Mouse (Mus musculus) lung, postnatal 0 days (tissue): ENCODE measurements at regions not wholly inside any gene's neighbourhood (a gene's known extent, or its start where the extent isn't known, plus 50 kb on each side); places are given as distances from the start of the nearest gene placed in this dataset.

ENCODE experiments used
- ATAC-seq: fragments of 200-750 bp; cut with Nextera tagmentation; 2 replicates; pipeline ENCODE4 v1.8.0; 2017; ENCODE audit warnings: moderate library complexity
- DNase-seq: peaks from one replicate; pipeline ENCODE4 v3.0.0-alpha.2; 2016; ENCODE audit warnings: low spot score
- H3K27ac ChIP-seq: fragments of 300-500 bp; sonication (generic); 2 replicates; pipeline ENCODE4 v1.5.1; 2014; ENCODE audit warnings: antibody characterized with exemption, mild to moderate bottlenecking, low read length, mixed read lengths
- H3K27me3 ChIP-seq: fragments of 300-500 bp; sonication (generic); replicated peaks from 2 replicates; pipeline ENCODE4 v1.6.1; 2014; ENCODE audit warnings: low read length, mixed read lengths; ENCODE audit not compliant: insufficient read depth
- H3K36me3 ChIP-seq: fragments of 300-500 bp; sonication (generic); 2 replicates; pipeline ENCODE4 v1.6.1; 2014; ENCODE audit warnings: low read length, mixed read lengths; ENCODE audit not compliant: insufficient read depth
- H3K4me1 ChIP-seq: fragments of 300-500 bp; sonication (generic); 2 replicates; pipeline ENCODE4 v1.6.1; 2014; ENCODE audit warnings: antibody characterized with exemption, low read depth, low read length, mixed read lengths; ENCODE audit not compliant: insufficient read depth
- H3K4me2 ChIP-seq: fragments of 300-500 bp; sonication (generic); replicated peaks from 2 replicates; pipeline ENCODE4 v1.6.1; 2014; ENCODE audit warnings: low read depth, mild to moderate bottlenecking, low read length, moderate library complexity, mixed read lengths
- H3K4me3 ChIP-seq: fragments of 300-500 bp; sonication (generic); 2 replicates; pipeline ENCODE4 v1.5.1; 2014; ENCODE audit warnings: low read depth, low read length
- H3K9ac ChIP-seq: fragments of 300-500 bp; sonication (generic); replicated peaks from 2 replicates; pipeline ENCODE4 v1.6.1; 2014; ENCODE audit warnings: low read depth, mild to moderate bottlenecking
- H3K9me3 ChIP-seq: fragments of 300-500 bp; sonication (generic); 2 replicates; pipeline ENCODE4 v1.6.1; 2016; ENCODE audit warnings: low read length, mixed read lengths
- CTCF ChIP-seq: IDR thresholded peaks from 2 replicates; pipeline ENCODE4 v1.5.1; 2016; ENCODE audit warnings: antibody characterized with exemption, mild to moderate bottlenecking
- EP300 ChIP-seq: IDR thresholded peaks from 2 replicates; pipeline ENCODE4 v1.6.1; 2016; ENCODE audit warnings: antibody characterized with exemption, mild to moderate bottlenecking, control low read depth
- WGBS: fragments of 180-500 bp; shearing (Covaris S2); extraction: QIAGEN DNeasy Blood & Tissue Kit; methylation state at CpG from one replicate; pipeline ENCODE4 v1.1.7; 2014; 5-methylcytosine and 5-hydroxymethylcytosine counted together

GRCm38 (mm10) chr11:17647441-17647840 lies 306.2 kb downstream of the Etaa1 start:
- Histone ChIP-seq H3K27me3 (no peaks in the 10 kb centered on the region), H3K27ac (no peak overlapping the region), H3K4me1 (no peaks in the 10 kb centered on the region), H3K9me3 (no peaks in the 10 kb centered on the region), H3K36me3 (no peaks in the 10 kb centered on the region), H3K4me2 (no peak overlapping the region), H3K4me3 (no peak overlapping the region), H3K9ac (no peak overlapping the region)
- no peak for DNase-seq
- TF ChIP-seq EP300 (no peak), CTCF (no peak)
- no peak for ATAC-seq

- no peaks in the 10 kb centered on the region for H3K36me3 ChIP-seq
- no peak overlapping the region for H3K4me3 ChIP-seq
- H3K9ac ChIP-seq: no peak overlapping the region
- no peak overlapping the region for H3K4me2 ChIP-seq
- no peak for ATAC-seq
- no peaks in the 10 kb centered on the region for H3K9me3 ChIP-seq
- H3K27me3 ChIP-seq: no peaks in the 10 kb centered on the region
- 57% methylated on average over 4 of the region's 4 CpGs for WGBS
- no peaks in the 10 kb centered on the region for H3K4me1 ChIP-seq
- TF ChIP-seq CTCF (no peak), EP300 (no peak)
- H3K27ac ChIP-seq: no peak overlapping the region
- no peak for DNase-seq
Measured at GRCm38 (mm10) chr11:17651389-17652156, 302.1 kb downstream of the Etaa1 start.

- DNase-seq: no peak
- TF ChIP-seq EP300: no peak
- TF ChIP-seq CTCF: no peak
- H3K9ac ChIP-seq: no peak overlapping the region
- H3K4me3 ChIP-seq: no peak overlapping the region
- H3K4me1 ChIP-seq: no peaks in the 10 kb centered on the region
- H3K36me3 ChIP-seq: no peaks in the 10 kb centered on the region
- H3K27ac ChIP-seq: no peak overlapping the region
- 76% methylated on average over 2 of the region's 2 CpGs for WGBS
- no peaks in the 10 kb centered on the region for H3K27me3 ChIP-seq
- no peak overlapping the region for H3K4me2 ChIP-seq
- ATAC-seq: no peak
- H3K9me3 ChIP-seq: no peaks in the 10 kb centered on the region
Measured at GRCm38 (mm10) chr11:17655840-17656239, 297.8 kb downstream of the Etaa1 start.

- ATAC-seq (no peak), DNase-seq (no peak)
- no peak for TF ChIP-seq CTCF
- no peak for TF ChIP-seq EP300
- Histone ChIP-seq H3K27ac (no peak overlapping the region), H3K27me3 (no peaks in the 10 kb centered on the region), H3K9me3 (no peaks in the 10 kb centered on the region), H3K36me3 (no peaks in the 10 kb centered on the region), H3K4me1 (no peaks in the 10 kb centered on the region), H3K9ac (no peak overlapping the region), H3K4me3 (no peak overlapping the region), H3K4me2 (no peak overlapping the region)
- WGBS: 93% methylated on average over 3 of the region's 3 CpGs
Measured at GRCm38 (mm10) chr11:17657720-17658119, 296.0 kb downstream of the Etaa1 start.

DNA sequence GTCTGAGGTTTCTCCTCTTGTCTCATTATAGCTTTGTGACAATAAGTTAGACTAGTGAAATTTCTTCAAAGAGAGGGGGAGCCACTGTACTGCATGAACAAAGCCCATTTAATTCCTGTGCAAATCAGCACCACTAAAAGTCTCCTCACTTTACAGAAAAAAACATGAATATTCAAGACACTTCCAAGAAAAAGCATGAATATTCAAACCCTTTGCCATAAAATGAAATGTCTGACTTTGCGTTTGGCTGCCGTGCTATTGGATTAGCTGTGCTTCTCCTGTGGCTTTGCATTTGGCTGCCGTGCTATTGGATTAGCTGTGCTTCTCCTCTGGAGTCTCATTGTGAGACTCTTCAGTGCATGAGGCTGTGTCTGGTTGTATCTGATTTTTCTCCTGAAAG lies 295.4 kb downstream of the Etaa1 start:
- no peaks in the 10 kb centered on the region for H3K36me3 ChIP-seq
- no peak overlapping the region for H3K9ac ChIP-seq
- ATAC-seq (no peak), DNase-seq (no peak)
- H3K4me1 ChIP-seq: no peaks in the 10 kb centered on the region
- no peak overlapping the region for H3K27ac ChIP-seq
- TF ChIP-seq EP300 (no peak), CTCF (no peak)
- H3K4me3 ChIP-seq: no peak overlapping the region
- WGBS: 96% methylated on average over 3 of the region's 3 CpGs
- no peak overlapping the region for H3K4me2 ChIP-seq
- no peaks in the 10 kb centered on the region for H3K9me3 ChIP-seq
- no peaks in the 10 kb centered on the region for H3K27me3 ChIP-seq

GRCm38 (mm10) chr11:17658717-17659116 lies 295.0 kb downstream of the Etaa1 start:
- no peaks in the 10 kb centered on the region for H3K4me1 ChIP-seq
- H3K27ac ChIP-seq: no peak overlapping the region
- no peaks in the 10 kb centered on the region for H3K27me3 ChIP-seq
- no peak overlapping the region for H3K9ac ChIP-seq
- H3K9me3 ChIP-seq: no peaks in the 10 kb centered on the region
- WGBS: 85% methylated on average over 4 of the region's 4 CpGs
- DNase-seq (no peak), ATAC-seq (no peak)
- TF ChIP-seq EP300: no peak
- no peak for TF ChIP-seq CTCF
- no peak overlapping the region for H3K4me3 ChIP-seq
- no peaks in the 10 kb centered on the region for H3K36me3 ChIP-seq
- H3K4me2 ChIP-seq: no peak overlapping the region

GRCm38 (mm10) chr11:17663893-17664292 lies 289.8 kb downstream of the Etaa1 start:
- TF ChIP-seq EP300 (no peak), CTCF (no peak)
- H3K4me3 ChIP-seq: no peak overlapping the region
- no peak overlapping the region for H3K9ac ChIP-seq
- no peak for ATAC-seq
- no peaks in the 10 kb centered on the region for H3K36me3 ChIP-seq
- H3K27ac ChIP-seq: no peak overlapping the region
- no peaks in the 10 kb centered on the region for H3K9me3 ChIP-seq
- 65% methylated on average over 5 of the region's 5 CpGs for WGBS
- H3K4me1 ChIP-seq: no peaks in the 10 kb centered on the region
- no peak for DNase-seq
- H3K4me2 ChIP-seq: no peak overlapping the region
- no peaks in the 10 kb centered on the region for H3K27me3 ChIP-seq
